ENCODE assay signal across 19 mouse cellular contexts in the genomic region with DNA sequence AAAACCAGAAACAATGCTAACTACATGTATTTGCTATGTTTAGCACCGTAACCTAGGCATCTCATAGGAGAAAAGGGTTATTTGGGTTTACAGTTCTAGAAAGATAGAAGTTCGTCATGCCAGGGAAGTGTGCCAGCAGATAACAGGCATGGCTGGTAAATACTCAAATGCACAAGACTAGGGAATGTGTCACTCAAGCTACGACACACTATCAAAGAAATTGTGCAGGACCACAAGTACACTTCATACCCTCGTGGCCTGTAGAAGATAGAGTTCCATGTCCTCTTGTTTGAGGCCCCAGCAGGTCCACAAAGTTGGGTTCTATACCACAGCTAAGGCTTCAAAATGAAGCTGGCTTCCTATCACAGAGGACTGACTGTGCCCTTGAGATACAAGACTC.
"Had no signal": no experiment of that assay in that cellular context is flagged by ENCODE, and none has a peak within 500 bp of the region (broad histone marks: within the 10 kb centered on the region; RNA-seq: fewer than 3 reads in every experiment).

No protein-coding gene starts in this region.

- H3K9ac ChIP-seq: lung, embryonic 14.5 days; midbrain, embryonic 12.5 days; neural tube, embryonic 13.5 days; neural tube, embryonic 15.5 days had no signal

- H3K27me3 ChIP-seq: midbrain, embryonic 12.5 days; neural tube, embryonic 13.5 days; neural tube, embryonic 15.5 days had no signal

- H3K9me3 ChIP-seq: midbrain, embryonic 10.5 days; midbrain, embryonic 12.5 days; neural tube, embryonic 13.5 days; neural tube, embryonic 15.5 days had no signal

- H3K36me3 ChIP-seq: midbrain, embryonic 10.5 days; midbrain, embryonic 12.5 days; neural tube, embryonic 13.5 days; neural tube, embryonic 15.5 days had no signal

- H3K27ac ChIP-seq: midbrain, embryonic 10.5 days; midbrain, embryonic 12.5 days; neural tube, embryonic 13.5 days; neural tube, embryonic 15.5 days had no signal

- H3K4me1 ChIP-seq: midbrain, embryonic 10.5 days; midbrain, embryonic 12.5 days; neural tube, embryonic 13.5 days; neural tube, embryonic 15.5 days had no signal

- DNase-seq: lung, adult 18-20 months; lung, embryonic 14.5 days; lung, postnatal 10 days; lung, postnatal 4 days; midbrain, embryonic 14.5 days; retina, postnatal 1 day; right cerebral cortex, adult 18-20 months; right cerebral cortex, postnatal 25 days; right cerebral cortex, postnatal 4 days; spleen, adult 18-20 months; thymus, adult 18-20 months; thymus, postnatal 14 days; thymus, postnatal 36 days had no signal

- H3K4me3 ChIP-seq: midbrain, embryonic 10.5 days; midbrain, embryonic 12.5 days; myocyte; neural tube, embryonic 13.5 days; neural tube, embryonic 15.5 days had no signal

- ATAC-seq: midbrain, embryonic 16.5 days had no signal

- H3K4me2 ChIP-seq: lung, embryonic 14.5 days; midbrain, embryonic 12.5 days; neural tube, embryonic 13.5 days; neural tube, embryonic 15.5 days had no signal
